Mouse (Mus musculus): Measurements from ENCODE around the gene Cdkal1. TPM values are rescaled to one million over a fixed set of nuclear protein-coding genes. Genes with fewer than 3 reads are reported as not detected.

The Cdkal1 gene
- total and polyA plus RNA-seq, 3 experiments: 8.7 to 13.7 (median 9.5) TPM

DNA sequence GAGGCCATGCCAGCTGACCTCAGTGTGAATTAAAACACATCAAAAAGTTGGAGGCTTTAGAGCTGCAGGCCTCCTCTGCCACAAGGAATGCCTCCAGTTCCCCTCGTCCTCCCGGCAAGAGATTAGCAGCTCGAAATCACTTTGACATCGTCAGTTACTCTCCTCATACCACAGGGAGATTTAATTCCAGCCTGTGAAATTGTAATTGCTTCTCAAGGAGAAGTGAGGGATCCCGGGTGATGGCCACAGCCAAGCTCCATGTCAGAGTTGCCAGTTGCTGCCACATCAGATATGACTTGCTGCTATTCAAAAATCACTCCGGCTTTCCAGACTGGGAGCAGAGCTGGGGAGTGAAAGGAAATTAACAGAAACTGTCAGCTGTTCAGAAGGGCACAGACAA is 548.1 kb downstream of the Cdkal1 start:
- Histone ChIP-seq H3K36me3 (replicated peaks in 1 of 2; ENCODE audit: control insufficient read depth in 1 of 2, insufficient read depth in 1 of 2, low read length in 1 of 2) (no peaks in the 10 kb centered on the region), H3K9ac (ENCODE audit: insufficient read depth, low read depth) (no peak overlapping the region), H3K27me3 (replicated peaks) (no peaks in the 10 kb centered on the region), H3K27ac (ENCODE audit: insufficient read depth, low read depth) (no peak overlapping the region), H3K9me3 (replicated peaks; ENCODE audit: low read length) (no peaks in the 10 kb centered on the region), H3K4me1 (ENCODE audit: control insufficient read depth in 1 of 2, insufficient read depth in 2 of 2) (no peaks in the 10 kb centered on the region), H3K4me3 (replicated peaks in 1 of 3; ENCODE audit: low read depth in 2 of 3, low read length in 2 of 3, poor library complexity in 1 of 3) (no peak overlapping the region), H3K4me2 (ENCODE audit: insufficient read depth, low read depth, poor library complexity, severe bottlenecking) (no peak overlapping the region), H3K79me2 (replicated peaks; ENCODE audit: control insufficient read depth, extremely low read depth, insufficient read depth, poor library complexity, severe bottlenecking) (no peaks in the 10 kb centered on the region)
- dilution Hi-C loops (cut with MboI; ENCODE audit: extremely low pct_ligation_motif_present, extremely low pct_unique_long_range_greater_than_20kb, low sequenced_read_pairs): no loop called here
- in situ Hi-C loops (cut with MboI; ENCODE audit: low pct_ligation_motif_present, low pct_unique_long_range_greater_than_20kb, low sequenced_read_pairs): loop anchor here (25.0 kb wide), 1 partner anchor 345 kb away; the partner anchor contains the start of gene Sox4
- no peak for TF ChIP-seq NELFE (IDR thresholded peaks at IDR 0.05; ENCODE audit: low read depth, low read length)
- TF ChIP-seq CHD2 (IDR thresholded peaks at IDR 0.05; ENCODE audit: low read length): no peak
- TF ChIP-seq USF1 (IDR thresholded peaks at IDR 0.05; ENCODE audit: low read depth, low read length): no peak
- TF ChIP-seq ZMIZ1 (IDR thresholded peaks at IDR 0.05; ENCODE audit: low read depth, low read length): no peak
- no peak for TF ChIP-seq MYC (IDR thresholded peaks at IDR 0.05; ENCODE audit: low read depth, low read length)
- TF ChIP-seq ZKSCAN1 (IDR thresholded peaks at IDR 0.05; ENCODE audit: borderline replicate concordance, low read depth, low read length): no peak
- DNase-seq (ENCODE audit: extremely low read depth): no peak

DNA sequence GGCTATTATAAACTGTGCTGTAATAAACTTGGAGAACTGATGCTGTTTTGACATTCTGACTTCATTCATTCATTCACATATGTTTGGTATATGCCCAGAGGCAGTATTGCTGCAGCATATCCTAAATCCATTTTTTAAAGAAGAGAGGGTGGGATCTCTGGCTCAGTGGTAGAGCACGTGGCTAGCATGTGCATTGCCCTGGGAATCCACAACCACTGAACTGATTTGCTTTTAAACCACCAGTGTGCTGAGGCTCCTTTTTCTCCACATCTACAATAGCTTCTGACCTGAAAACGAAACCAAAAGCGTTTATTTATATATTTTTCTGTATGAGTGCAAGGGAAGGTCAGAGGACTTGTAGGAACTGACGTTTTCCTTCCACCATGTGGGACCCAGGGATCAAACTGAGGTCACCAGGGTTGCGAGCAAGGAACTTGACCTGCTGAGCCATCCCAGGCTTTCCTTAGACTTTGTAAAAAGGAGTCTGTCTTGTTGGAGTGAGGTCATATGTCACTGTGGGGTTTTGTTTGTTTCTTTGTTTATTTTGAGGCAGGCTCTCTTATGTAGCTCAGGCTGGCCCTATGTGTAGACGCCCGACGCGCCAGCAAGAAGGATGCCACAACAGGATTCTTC is 562.8 kb downstream of the Cdkal1 start:
- Histone ChIP-seq H3K79me2 (replicated peaks; ENCODE audit: control insufficient read depth, extremely low read depth, insufficient read depth, poor library complexity, severe bottlenecking) (no peaks in the 10 kb centered on the region), H3K27ac (ENCODE audit: insufficient read depth, low read depth) (no peak overlapping the region), H3K4me2 (ENCODE audit: insufficient read depth, low read depth, poor library complexity, severe bottlenecking) (no peak overlapping the region), H3K9ac (ENCODE audit: insufficient read depth, low read depth) (no peak overlapping the region), H3K4me3 (replicated peaks in 1 of 3; ENCODE audit: low read depth in 2 of 3, low read length in 2 of 3, poor library complexity in 1 of 3) (no peak overlapping the region), H3K9me3 (replicated peaks; ENCODE audit: low read length) (peaks cover 4% of the 10 kb centered on the region), H3K27me3 (replicated peaks) (no peaks in the 10 kb centered on the region), H3K4me1 (ENCODE audit: control insufficient read depth in 1 of 2, insufficient read depth in 2 of 2) (peaks cover 4 to 28% of the 10 kb centered on the region in 2 experiments; a peak in 3 of 4 replicates), H3K36me3 (replicated peaks in 1 of 2; ENCODE audit: control insufficient read depth in 1 of 2, insufficient read depth in 1 of 2, low read length in 1 of 2) (no peaks in the 10 kb centered on the region)
- peak; percentile 63; the same call in 1 of the 2 replicates for TF ChIP-seq MYC (IDR thresholded peaks at IDR 0.05; ENCODE audit: low read depth, low read length)
- TF ChIP-seq ETS1 (conservative IDR thresholded peaks at IDR 0.05; ENCODE audit: low read depth, low read length): peak; percentile 50
- no peak for TF ChIP-seq ZNF384 (IDR thresholded peaks at IDR 0.05; ENCODE audit: low read depth, low read length)
- TF ChIP-seq TBP (conservative IDR thresholded peaks at IDR 0.05; ENCODE audit: low read depth, low read length): no peak
- TF ChIP-seq MEF2A (IDR thresholded peaks at IDR 0.05; ENCODE audit: borderline replicate concordance, low read depth, low read length): peak; percentile 17; the same call in 1 of the 2 replicates
- TF ChIP-seq BHLHE40 (IDR thresholded peaks at IDR 0.05; ENCODE audit: low read depth, low read length): peak; percentile 75
- no peak for TF ChIP-seq ZC3H11A (IDR thresholded peaks at IDR 0.05; ENCODE audit: low read depth, low read length)
- TF ChIP-seq MAX (IDR thresholded peaks at IDR 0.05; ENCODE audit: low read length): peak; percentile 83
- in situ Hi-C loops (cut with MboI; ENCODE audit: low pct_ligation_motif_present, low pct_unique_long_range_greater_than_20kb, low sequenced_read_pairs) (no loop called here), dilution Hi-C loops (cut with MboI; ENCODE audit: extremely low pct_ligation_motif_present, extremely low pct_unique_long_range_greater_than_20kb, low sequenced_read_pairs) (no loop called here)
- peak; percentile 12 for DNase-seq (ENCODE audit: extremely low read depth)
